Mouse (Mus musculus) forebrain, embryonic 13.5 days (tissue): ENCODE results near the gene Coro7. TPM values are rescaled to one million over a fixed set of nuclear protein-coding genes. Genes with fewer than 3 reads are reported as not detected.
"Not testable (repeated sequence)": the region's sequence is repeated elsewhere in the genome, so short reads cannot be mapped to it uniquely, and the experiment has no call there.

ENCODE experiments used
- ATAC-seq: fragments of 200-750 bp; cut with Nextera tagmentation; 2 replicates; pipeline ENCODE4 v1.8.0; 2017
- H3K27ac ChIP-seq: fragments of 300-500 bp; sonication (generic); 2 replicates; pipeline ENCODE4 v1.5.1; 2015; ENCODE audit warnings: inconsistent platforms, mild to moderate bottlenecking, moderate library complexity
- H3K27me3 ChIP-seq: fragments of 300-500 bp; sonication (generic); 2 replicates; pipeline ENCODE4 v1.6.1; 2015; ENCODE audit warnings: mild to moderate bottlenecking, inconsistent platforms
- H3K36me3 ChIP-seq: fragments of 300-500 bp; sonication (generic); 2 replicates; pipeline ENCODE4 v1.6.1; 2015; ENCODE audit warnings: mild to moderate bottlenecking, inconsistent platforms; ENCODE audit not compliant: poor library complexity, severe bottlenecking
- H3K4me1 ChIP-seq: fragments of 300-500 bp; sonication (generic); 2 replicates; pipeline ENCODE4 v1.6.1; 2015; ENCODE audit warnings: inconsistent platforms
- H3K4me2 ChIP-seq: fragments of 300-500 bp; sonication (generic); 2 replicates; pipeline ENCODE4 v1.6.1; 2015; ENCODE audit warnings: inconsistent platforms, mild to moderate bottlenecking, moderate library complexity
- H3K4me3 ChIP-seq: fragments of 300-500 bp; sonication (generic); 2 replicates; pipeline ENCODE4 v1.5.1; 2015; ENCODE audit warnings: mild to moderate bottlenecking, inconsistent platforms
- H3K9ac ChIP-seq: fragments of 300-500 bp; sonication (generic); 2 replicates; pipeline ENCODE4 v1.6.1; 2015; ENCODE audit warnings: mild to moderate bottlenecking, inconsistent platforms
- H3K9me3 ChIP-seq: fragments of 300-500 bp; sonication (generic); replicated peaks from 2 replicates; pipeline ENCODE4 v1.6.1; 2016; ENCODE audit warnings: inconsistent platforms
- WGBS: fragments of 180-500 bp; shearing (Covaris S2); methylation state at CpG from one replicate; pipeline ENCODE4 v1.1.7; 2015; 5-methylcytosine and 5-hydroxymethylcytosine counted together
- polyA plus RNA-seq: library from polyadenylated mRNA; unstranded; fragments of >200 nt; fragmentation: Nextera tagmentation; extraction: Ambion mirVana; gene quantifications from 2 replicates; pipeline ENCODE4 v1.2.1, GENCODE M21; 2015

The Coro7 gene
- polyA plus RNA-seq, 1 experiment from 2014 or later, result 20.1 TPM

- 9% methylated on average over 14 of the region's 14 CpGs for WGBS
- peak overlapping the region; percentile 73 for H3K27ac ChIP-seq
- peak; percentile 23 for ATAC-seq
- peak overlapping the region; percentile 51 for H3K4me3 ChIP-seq
- no peaks in the 10 kb centered on the region for H3K27me3 ChIP-seq
- peak overlapping the region; percentile 67 for H3K9ac ChIP-seq
- H3K4me1 ChIP-seq, result peaks cover 16% of the 10 kb centered on the region; the same call in 1 of the 2 replicates
- H3K36me3 ChIP-seq, result peaks cover 9% of the 10 kb centered on the region
- H3K9me3 ChIP-seq, result no peaks in the 10 kb centered on the region
- H3K4me2 ChIP-seq, result peak overlapping the region; percentile 62
Measured at GRCm38 (mm10) chr16:4585642-4586530, 93.7 kb downstream of the Coro7 start.

DNA sequence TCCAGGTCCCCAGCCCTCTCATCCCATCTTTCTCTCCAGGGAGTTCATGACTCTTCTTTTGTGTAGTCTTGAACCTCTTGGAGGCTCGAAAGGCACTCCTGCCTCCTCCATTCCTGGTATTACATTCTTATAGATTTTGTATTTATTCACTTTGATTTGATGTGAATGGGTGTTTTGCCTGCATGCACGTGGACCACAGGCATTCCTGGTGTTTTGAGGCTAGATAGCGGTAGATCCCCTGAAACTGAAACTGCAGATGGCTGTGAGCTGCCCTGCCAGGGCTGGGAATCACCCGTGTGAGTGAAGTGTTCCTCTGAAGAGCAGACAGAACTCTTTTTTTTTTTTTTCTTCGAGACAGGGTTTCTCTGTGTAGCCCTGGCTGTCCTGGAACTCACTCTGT, 95.1 kb downstream of the Coro7 start:
- Histone ChIP-seq H3K4me1 (peaks cover 16% of the 10 kb centered on the region; the same call in 1 of the 2 replicates), H3K4me3 (no peak overlapping the region), H3K4me2 (no peak overlapping the region), H3K27ac (no peak overlapping the region), H3K27me3 (no peaks in the 10 kb centered on the region), H3K36me3 (no peaks in the 10 kb centered on the region), H3K9me3 (no peaks in the 10 kb centered on the region), H3K9ac (no peak overlapping the region)
- WGBS, result 72% methylated on average over 5 of the region's 5 CpGs
- no peak for ATAC-seq

GRCm38 (mm10) chr16:4583807-4584206, 95.8 kb downstream of the Coro7 start:
- no peak overlapping the region for H3K27ac ChIP-seq
- no peak for ATAC-seq
- H3K4me1 ChIP-seq, result peaks cover 16% of the 10 kb centered on the region; the same call in 1 of the 2 replicates
- no peak overlapping the region for H3K4me3 ChIP-seq
- WGBS, result 92% methylated on average over 3 of the region's 3 CpGs
- H3K36me3 ChIP-seq, result no peaks in the 10 kb centered on the region
- H3K9me3 ChIP-seq, result no peaks in the 10 kb centered on the region
- no peak overlapping the region for H3K9ac ChIP-seq
- no peaks in the 10 kb centered on the region for H3K27me3 ChIP-seq
- H3K4me2 ChIP-seq, result no peak overlapping the region

GRCm38 (mm10) chr16:4581179-4581578, 98.4 kb downstream of the Coro7 start:
- not testable (repeated sequence) for H3K4me3 ChIP-seq, H3K27ac ChIP-seq, H3K4me2 ChIP-seq, H3K9ac ChIP-seq, H3K36me3 ChIP-seq, H3K27me3 ChIP-seq, ATAC-seq, H3K9me3 ChIP-seq, H3K4me1 ChIP-seq
- WGBS, result 87% methylated on average over 4 of the region's 4 CpGs

GRCm38 (mm10) chr16:4578630-4579029, 100.9 kb downstream of the Coro7 start:
- no peaks in the 10 kb centered on the region for H3K27me3 ChIP-seq
- H3K27ac ChIP-seq, result no peak overlapping the region
- H3K9ac ChIP-seq, result no peak overlapping the region
- H3K4me3 ChIP-seq, result no peak overlapping the region
- 80% methylated on average over 7 of the region's 7 CpGs for WGBS
- no peak overlapping the region for H3K4me2 ChIP-seq
- H3K36me3 ChIP-seq, result no peaks in the 10 kb centered on the region
- ATAC-seq, result no peak
- no peaks in the 10 kb centered on the region for H3K9me3 ChIP-seq
- no peaks in the 10 kb centered on the region for H3K4me1 ChIP-seq

GRCm38 (mm10) chr16:4576873-4577272, 102.7 kb downstream of the Coro7 start:
- ATAC-seq, result no peak
- H3K9ac ChIP-seq, result no peak overlapping the region
- H3K36me3 ChIP-seq, result no peaks in the 10 kb centered on the region
- H3K9me3 ChIP-seq, result no peaks in the 10 kb centered on the region
- H3K27ac ChIP-seq, result no peak overlapping the region
- 72% methylated on average over 2 of the region's 2 CpGs for WGBS
- H3K27me3 ChIP-seq, result no peaks in the 10 kb centered on the region
- H3K4me3 ChIP-seq, result no peak overlapping the region
- no peak overlapping the region for H3K4me2 ChIP-seq
- no peaks in the 10 kb centered on the region for H3K4me1 ChIP-seq

Other genes starting within 250 kb of the Coro7 start
- gene Srl, start 138.0 kb downstream of the Coro7 start, polyA plus RNA-seq, result 25.2 and 30.2 TPM in 2 replicates
- 15.7 and 17.3 TPM in 2 replicates for gene Tfap4, start 119.9 kb downstream of the Coro7 start, polyA plus RNA-seq
- 16.7 and 19.4 TPM in 2 replicates for gene Glis2, start 85.1 kb downstream of the Coro7 start, polyA plus RNA-seq
- 142 and 149 TPM in 2 replicates for gene Pam16, start 54.8 kb downstream of the Coro7 start, polyA plus RNA-seq
- 2.3 and 2.7 TPM in 2 replicates for gene Vasn, start 39.8 kb downstream of the Coro7 start, polyA plus RNA-seq
- 48.0 and 53.2 TPM in 2 replicates for gene Dnaja3, start 39.8 kb downstream of the Coro7 start, polyA plus RNA-seq
- gene Nmral1, start 39.6 kb upstream of the Coro7 start, polyA plus RNA-seq, result 158 and 173 TPM in 2 replicates
- 77.0 and 85.1 TPM in 2 replicates for gene Hmox2, start 46.6 kb upstream of the Coro7 start, polyA plus RNA-seq
- gene Cdip1, start 110.5 kb upstream of the Coro7 start, polyA plus RNA-seq, result 92.2 and 103 TPM in 2 replicates
- 0.37 and 0.39 TPM in 2 replicates for gene 4930562C15Rik, start 155.6 kb upstream of the Coro7 start, polyA plus RNA-seq
- 33.9 and 35.1 TPM in 2 replicates for gene Ubald1, start 200.5 kb upstream of the Coro7 start, polyA plus RNA-seq
- 79.0 and 86.4 TPM in 2 replicates for gene Mgrn1, start 206.5 kb upstream of the Coro7 start, polyA plus RNA-seq